Mouse (Mus musculus) cortical plate, adult 2 months (tissue): ENCODE data around the gene Olfr935. TPM values are rescaled to one million over a fixed set of nuclear protein-coding genes. Genes with fewer than 3 reads are reported as not detected.

Experiments
- H3K27ac ChIP-seq: fragments of 200-500 bp; 2 replicates; pipeline ENCODE4 v1.5.1; 2012; ENCODE audit warnings: low read length, control low read depth, inconsistent platforms; ENCODE audit not compliant: insufficient read depth
- H3K4me1 ChIP-seq: fragments of 200-500 bp; 2 replicates; pipeline ENCODE4 v1.6.1; 2011; ENCODE audit warnings: low read length; ENCODE audit not compliant: control insufficient read depth, insufficient read depth
- H3K4me3 ChIP-seq: fragments of 200-500 bp; 2 replicates; pipeline ENCODE4 v1.5.1; 2011; ENCODE audit warnings: mild to moderate bottlenecking, low read length, control low read depth; ENCODE audit not compliant: insufficient read depth
- CTCF ChIP-seq: fragments of 200-500 bp; IDR thresholded peaks from 2 replicates; pipeline ENCODE4 v1.5.1; 2011; ENCODE audit warnings: mild to moderate bottlenecking, control low read depth, low read length; ENCODE audit not compliant: insufficient read depth; ENCODE audit errors: extremely low read depth
- POLR2A ChIP-seq: fragments of 200-500 bp; IDR thresholded peaks from 2 replicates; pipeline ENCODE4 v1.6.1; 2011; ENCODE audit warnings: mild to moderate bottlenecking, low read length, control low read depth; ENCODE audit not compliant: insufficient read depth; ENCODE audit errors: extremely low read depth
- polyA plus RNA-seq: library from polyadenylated mRNA; depleted of rRNA; stranded (reverse); fragments of >200 nt; gene quantifications from 2 replicates; pipeline ENCODE4 v1.2.3, GENCODE M21; 2012; rRNA removed

Gene Olfr935
- polyA plus RNA-seq = not detected in 2 replicates

- TF ChIP-seq POLR2A = no peak
- TF ChIP-seq CTCF = no peak
- H3K27ac ChIP-seq = no peak within 1 kb of the TSS
- no peaks in the 10 kb centered on the region for H3K4me1 ChIP-seq
- no peak within 1 kb of the TSS for H3K4me3 ChIP-seq
These were observed at the start of gene Olfr935 for GRCm38 (mm10) chr9:38999583-38999982. Gene Olfr935, minus strand, starts transcription at chr9:38999683.

DNA sequence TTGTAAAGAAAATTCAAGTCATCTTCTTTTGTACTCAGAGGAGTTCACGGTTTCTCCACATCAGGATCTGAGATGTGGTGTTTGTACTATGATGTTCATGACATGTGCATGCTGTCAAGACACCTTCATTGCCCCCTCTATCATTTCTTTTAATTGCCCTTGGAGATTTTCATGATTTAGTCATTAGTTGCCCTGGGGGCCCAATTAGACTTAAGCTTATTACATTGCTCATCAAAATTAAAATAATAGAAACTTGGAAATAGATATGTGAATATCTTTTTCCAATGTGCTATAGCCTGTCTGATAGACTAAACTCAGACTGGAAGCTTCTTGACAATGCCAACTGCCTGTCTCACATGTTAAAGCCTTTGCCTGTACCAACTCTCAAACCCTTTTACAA is 23.8 kb upstream of the Olfr935 start, which contains the start of gene Olfr146:
Olfr146 (minus strand) TSS at position 101 of the 400 bp plus-strand sequence.
- no peak within 1 kb of the TSS for H3K27ac ChIP-seq
- no peak for TF ChIP-seq CTCF
- TF ChIP-seq POLR2A = no peak
- H3K4me1 ChIP-seq = no peaks in the 10 kb centered on the region
- no peak within 1 kb of the TSS for H3K4me3 ChIP-seq

GRCm38 (mm10) chr9:38988215-38988614 is 11.3 kb downstream of the Olfr935 start, which contains the start of gene Olfr934:
Gene Olfr934, minus strand, starts transcription at chr9:38988315.
- H3K4me1 ChIP-seq = no peaks in the 10 kb centered on the region
- H3K27ac ChIP-seq = no peak within 1 kb of the TSS
- no peak within 1 kb of the TSS for H3K4me3 ChIP-seq
- TF ChIP-seq CTCF = no peak
- TF ChIP-seq POLR2A = no peak

GRCm38 (mm10) chr9:38972013-38972412 is 27.5 kb downstream of the Olfr935 start, which contains the start of gene Olfr933:
Gene Olfr933, plus strand, starts transcription at chr9:38972313.
- no peak for TF ChIP-seq POLR2A
- no peak for TF ChIP-seq CTCF
- no peak within 1 kb of the TSS for H3K27ac ChIP-seq
- H3K4me3 ChIP-seq = no peak within 1 kb of the TSS

DNA sequence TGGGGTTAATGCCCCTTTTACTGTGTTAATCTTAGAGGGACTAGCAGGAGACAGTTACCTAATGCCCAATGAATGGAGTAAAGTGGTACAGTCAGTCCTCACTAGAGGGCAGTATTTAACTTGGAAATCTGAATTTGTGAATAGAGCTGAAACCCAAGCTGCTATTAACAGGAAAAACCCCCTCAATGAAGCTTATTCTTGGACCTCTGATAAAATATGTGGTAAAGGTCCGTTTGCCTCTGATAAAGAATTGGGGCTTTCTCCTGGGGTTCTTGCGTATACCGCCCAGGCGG is 45.4 kb downstream of the Olfr935 start:
- no peak for TF ChIP-seq POLR2A
- TF ChIP-seq CTCF = no peak
- H3K27ac ChIP-seq = no peak overlapping the region

More at GRCm38 (mm10) chr9:38972013-38972412, 27.5 kb downstream of the Olfr935 start, which contains the start of gene Olfr933:
- H3K4me1 ChIP-seq = no peaks in the 10 kb centered on the region

GRCm38 (mm10) chr9:38953401-38954123 is 45.9 kb downstream of the Olfr935 start:
- TF ChIP-seq POLR2A (no peak), CTCF (no peak)
- Histone ChIP-seq H3K27ac (no peak overlapping the region), H3K4me3 (no peak overlapping the region), H3K4me1 (no peaks in the 10 kb centered on the region)

More for the DNA sequence above, 45.4 kb downstream of the Olfr935 start:
- Histone ChIP-seq H3K4me3 (no peak overlapping the region), H3K4me1 (no peaks in the 10 kb centered on the region)

Other genes with a start within 250 kb of the Olfr935 start
- gene Olfr920, start 247.4 kb downstream of the Olfr935 start, polyA plus RNA-seq = 0.17 and 0.21 TPM in 2 replicates
- not detected in 2 replicates for gene Olfr921, start 226.6 kb downstream of the Olfr935 start, polyA plus RNA-seq
- gene Olfr922, start 185.1 kb downstream of the Olfr935 start, polyA plus RNA-seq = not detected in 2 replicates
- not detected in 2 replicates for gene Olfr923, start 173.1 kb downstream of the Olfr935 start, polyA plus RNA-seq
- gene Olfr924, start 155.2 kb downstream of the Olfr935 start, polyA plus RNA-seq = not detected in 2 replicates
- gene Olfr26, start 144.6 kb downstream of the Olfr935 start, polyA plus RNA-seq = not detected in 2 replicates
- not detected in 2 replicates for gene Olfr926, start 122.6 kb downstream of the Olfr935 start, polyA plus RNA-seq
- gene Olfr930, start 69.9 kb downstream of the Olfr935 start, polyA plus RNA-seq = not detected in 2 replicates
- gene Olfr933, start 27.4 kb downstream of the Olfr935 start, polyA plus RNA-seq = not detected in 2 replicates
- not detected in 2 replicates for gene Olfr934, start 11.4 kb downstream of the Olfr935 start, polyA plus RNA-seq
- gene Olfr146, start 23.7 kb upstream of the Olfr935 start, polyA plus RNA-seq = not detected in 2 replicates
- not detected in 2 replicates for gene Olfr937, start 65.3 kb upstream of the Olfr935 start, polyA plus RNA-seq
- gene Olfr938, start 79.2 kb upstream of the Olfr935 start, polyA plus RNA-seq = not detected in 2 replicates
- gene Olfr27, start 128.4 kb upstream of the Olfr935 start, polyA plus RNA-seq = not detected in 2 replicates
- not detected in 2 replicates for gene Olfr943, start 166.6 kb upstream of the Olfr935 start, polyA plus RNA-seq
- gene Olfr944, start 202.2 kb upstream of the Olfr935 start, polyA plus RNA-seq = not detected in 2 replicates